Mouse (Mus musculus) left cerebral cortex, postnatal 4 days (tissue): ENCODE measurements around the gene Fxyd1. TPM values are rescaled to one million over a fixed set of nuclear protein-coding genes. Genes with fewer than 3 reads are reported as not detected.

ENCODE experiments used
- DNase-seq: peaks from one replicate; pipeline ENCODE4 v3.0.0-alpha.2; 2022
- intact Hi-C: fragments of 180-260 bp; cut with DNase I; formaldehyde crosslinking; loops from one replicate; pipeline ENCODE4 v1.15.1; 2025
- total RNA-seq, 2 experiments: library from RNA; stranded (reverse); gene quantifications; 2 replicates each; pipeline ENCODE4 v1.2.3; 2021

Gene Fxyd1
- total RNA-seq, 2 experiments from 2014 or later = 8.4 to 8.7 TPM

DNA sequence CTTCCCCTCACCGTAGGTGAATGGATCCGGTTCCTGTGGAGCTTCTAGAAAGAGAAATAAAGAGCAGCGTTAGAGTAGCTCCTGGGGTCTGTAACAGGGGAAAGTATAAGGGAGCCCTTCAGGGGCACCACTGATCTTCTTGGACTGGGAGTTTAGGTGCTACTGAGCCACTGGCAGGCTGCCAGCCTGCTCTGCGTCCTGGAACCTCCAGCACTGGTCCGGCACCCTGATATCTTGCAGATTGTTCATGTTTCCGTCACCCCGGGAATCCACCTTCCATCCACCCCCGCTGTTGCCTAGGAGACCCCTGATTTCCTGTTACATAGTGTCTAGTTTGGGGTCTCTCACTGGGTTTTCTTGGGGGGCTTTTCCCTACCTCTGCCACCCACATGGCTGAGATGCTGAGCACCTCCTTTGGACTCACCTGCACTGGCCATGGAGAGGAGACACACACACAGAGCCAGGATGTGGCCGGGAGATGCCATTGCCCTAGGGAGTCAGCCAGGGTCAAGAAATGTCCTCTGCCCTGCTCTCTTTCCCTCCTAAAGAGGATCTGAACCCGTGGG lies 3.0 kb downstream of the Fxyd1 start:
- DNase-seq = no peak
- intact Hi-C loops = no loop called here

DNA sequence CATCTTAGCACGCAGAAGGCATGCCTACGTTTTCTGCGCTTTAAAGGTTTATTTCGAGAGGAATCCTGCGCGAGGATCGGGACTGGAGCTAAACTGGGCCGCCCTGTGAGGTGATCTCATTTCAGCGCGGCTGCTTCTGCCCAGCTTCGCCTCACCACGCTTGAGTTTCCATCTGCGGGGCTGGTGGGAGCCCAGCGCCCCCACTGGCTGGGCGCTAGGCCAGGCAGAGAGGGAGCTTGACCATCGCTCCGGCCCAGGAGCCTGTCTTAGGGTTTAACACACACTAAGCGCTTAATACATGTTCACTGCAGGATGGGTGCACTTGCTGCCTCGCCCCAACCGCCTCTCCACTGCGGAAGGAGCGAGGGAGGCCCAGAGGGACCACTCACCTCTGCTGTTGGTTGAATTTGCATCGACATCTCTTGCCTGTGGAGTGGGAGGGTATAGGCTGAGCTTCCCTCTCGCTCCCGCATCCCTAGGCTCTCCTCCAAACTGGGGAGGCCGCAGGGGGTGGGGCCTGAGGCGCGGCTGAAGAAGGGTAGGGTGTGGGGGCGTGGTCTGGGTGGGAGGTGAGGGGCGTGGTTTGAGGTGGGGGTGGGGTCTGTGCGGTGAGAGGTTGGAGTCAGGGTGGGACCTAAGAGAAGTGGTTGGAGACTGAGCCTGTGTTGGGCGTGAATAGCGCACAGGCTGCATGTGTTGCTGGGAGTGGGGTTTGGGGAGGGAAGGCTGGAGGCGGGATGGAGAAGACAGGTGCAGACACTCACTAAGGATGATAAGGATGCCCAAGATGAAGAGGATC lies 4.2 kb downstream of the Fxyd1 start:
- intact Hi-C loops = no loop called here
- DNase-seq = peak; percentile 64

DNA sequence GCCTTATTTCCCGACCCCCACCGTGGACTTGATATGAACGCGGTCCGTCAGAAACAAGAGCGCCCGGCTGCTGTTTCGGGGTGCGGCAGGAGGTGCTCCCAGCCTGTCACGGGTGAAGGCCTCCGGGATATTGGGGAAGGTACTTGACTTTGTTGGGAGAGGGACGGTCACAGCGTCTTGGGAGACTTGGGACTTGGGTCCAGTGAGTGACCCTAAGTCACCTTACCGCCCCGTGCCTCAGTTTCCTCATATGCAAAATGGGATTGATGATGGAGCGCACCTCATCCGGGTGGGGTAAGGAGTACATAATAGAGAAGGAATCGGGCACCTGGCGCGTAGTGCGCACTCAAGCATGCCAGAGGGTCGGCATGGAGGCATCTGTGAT lies 4.8 kb downstream of the Fxyd1 start:
- intact Hi-C loops = no loop called here
- DNase-seq = no peak

DNA sequence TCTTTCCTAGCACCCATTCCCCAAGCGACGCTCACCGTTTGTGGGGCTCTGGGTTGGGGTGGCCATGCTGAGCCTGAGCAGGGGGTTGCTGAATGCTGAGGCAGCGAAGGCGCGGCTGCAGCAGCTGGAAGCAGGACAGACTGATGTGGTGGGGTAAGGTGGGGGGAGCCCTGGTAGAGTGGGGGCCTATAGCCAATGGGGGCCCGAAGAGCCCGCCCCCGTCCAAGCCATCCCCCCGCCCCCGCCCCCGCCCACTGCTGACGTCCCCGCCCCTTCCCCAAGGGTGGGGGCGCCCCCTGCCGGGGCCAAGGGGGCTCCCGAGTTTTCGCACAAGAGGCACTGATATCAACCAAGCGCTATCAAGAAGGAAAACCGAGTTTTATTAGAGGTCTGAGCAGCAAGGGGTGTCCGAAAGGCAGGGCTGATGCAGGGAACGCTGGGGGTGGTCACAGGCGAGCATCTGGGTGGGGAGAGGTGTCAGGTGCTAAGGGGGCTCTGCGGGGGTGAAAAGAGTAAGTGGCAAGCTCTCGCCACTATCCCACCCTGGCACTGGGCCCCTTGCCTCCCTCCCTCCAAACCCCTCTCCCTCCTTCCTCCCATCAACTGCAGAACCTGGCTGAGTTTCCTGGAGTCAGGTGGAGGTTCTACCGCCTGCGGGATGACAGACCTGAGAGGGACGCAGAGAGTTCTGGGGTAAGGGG lies 5.5 kb downstream of the Fxyd1 start, which contains the start of gene Fxyd7:
Fxyd7 (minus strand) TSS at position 147 of the 701 bp plus-strand sequence.
- intact Hi-C loops = no loop called here
- DNase-seq = peak; percentile 24

DNA sequence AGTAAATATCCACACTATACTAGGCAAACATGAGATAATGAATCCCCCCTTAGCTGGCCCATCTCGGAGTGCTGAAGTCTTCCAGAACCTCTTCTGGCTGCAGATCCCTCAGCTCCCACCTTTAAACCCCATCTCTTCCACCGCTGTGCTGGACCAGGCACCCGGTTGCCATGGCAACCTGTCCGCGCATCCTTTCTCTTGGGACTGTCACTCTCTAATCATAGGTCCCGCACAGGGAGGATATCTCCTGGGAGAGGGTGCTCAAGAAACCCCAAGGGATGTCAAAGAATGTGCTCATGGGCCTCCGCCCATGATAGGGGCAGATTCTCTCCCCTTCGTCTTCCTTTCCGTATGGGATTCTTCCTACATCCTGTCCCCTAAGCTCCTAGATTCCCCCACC lies 6.1 kb downstream of the Fxyd1 start:
- peak; percentile 38 for DNase-seq
- intact Hi-C loops = no loop called here

DNA sequence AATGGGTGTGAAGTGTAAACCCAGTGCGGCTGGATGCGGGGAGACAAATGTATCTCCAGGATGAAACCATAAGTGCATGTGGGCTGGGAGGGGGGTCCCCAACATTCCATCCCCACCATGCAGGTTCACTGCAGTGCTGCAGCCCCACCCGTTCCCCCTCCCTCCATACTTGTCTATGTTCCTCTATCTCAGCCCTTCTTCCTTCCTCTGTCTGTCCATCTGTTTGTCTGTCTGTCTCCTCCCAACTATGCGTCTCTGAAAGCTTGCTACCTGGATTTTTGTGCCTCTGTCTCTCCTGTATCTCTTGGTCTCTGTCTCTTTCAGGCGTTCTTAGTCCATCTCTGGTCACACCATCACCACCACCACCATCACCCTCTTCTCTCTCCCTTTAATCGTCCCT lies 6.5 kb downstream of the Fxyd1 start:
- DNase-seq = no peak
- intact Hi-C loops = no loop called here

DNA sequence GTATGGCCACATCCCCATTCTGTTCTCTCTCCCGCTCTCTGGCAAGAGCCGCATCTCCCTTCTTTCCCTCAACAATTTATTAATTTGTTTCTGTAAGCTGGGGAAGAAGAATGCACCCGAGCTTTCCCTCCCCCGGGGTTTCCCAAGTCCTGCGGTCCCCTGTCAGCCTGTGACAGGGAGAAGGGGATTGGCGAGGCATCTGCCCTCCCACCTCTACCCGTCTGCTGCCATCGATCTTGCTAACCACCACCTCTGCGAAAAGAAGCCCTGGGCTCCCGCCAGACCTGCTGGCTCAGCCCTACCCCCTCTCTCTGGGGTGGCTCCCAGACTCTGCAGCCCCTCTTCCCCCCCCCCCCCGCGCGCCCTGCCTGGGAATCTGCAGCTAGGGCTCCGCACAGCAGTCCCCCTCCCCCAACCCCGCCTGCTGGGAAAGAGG lies 7.1 kb downstream of the Fxyd1 start:
- DNase-seq = peak; percentile 52
- intact Hi-C loops = no loop called here

DNA sequence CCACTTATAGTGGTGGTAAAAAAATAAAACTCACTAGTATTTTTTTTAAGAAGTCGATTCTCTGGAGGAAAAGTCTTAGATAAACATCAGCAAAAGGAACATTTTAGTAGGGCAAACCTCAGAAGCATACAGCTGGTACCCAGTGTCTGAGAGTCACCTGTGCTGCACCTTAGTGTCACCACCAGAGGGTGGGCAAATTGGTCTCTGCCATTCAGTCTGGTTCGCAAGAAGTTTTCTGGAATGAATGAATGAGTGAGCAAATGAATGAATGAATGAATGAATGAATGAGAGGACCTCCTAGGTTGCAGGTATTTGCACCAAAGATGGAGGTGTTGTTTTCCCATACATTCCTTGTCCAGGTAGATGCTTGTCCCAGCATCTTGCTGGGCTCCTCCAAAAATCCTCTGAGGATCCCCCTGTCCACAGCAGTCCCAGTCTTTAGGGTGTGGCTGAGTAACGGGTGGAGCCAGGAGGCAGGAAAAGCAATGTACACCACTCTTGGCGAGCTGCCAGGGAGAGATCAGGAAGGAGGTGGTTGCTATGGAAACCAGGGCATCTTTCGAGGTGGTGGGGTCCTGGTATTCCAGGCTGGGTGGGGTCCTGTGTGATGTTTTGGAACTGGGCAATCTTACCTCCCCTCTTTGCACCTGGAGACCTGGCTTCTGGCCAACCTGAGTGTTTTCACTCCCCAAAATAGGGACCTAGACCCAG lies 7.7 kb downstream of the Fxyd1 start:
- intact Hi-C loops = no loop called here
- DNase-seq = peak; percentile 76

DNA sequence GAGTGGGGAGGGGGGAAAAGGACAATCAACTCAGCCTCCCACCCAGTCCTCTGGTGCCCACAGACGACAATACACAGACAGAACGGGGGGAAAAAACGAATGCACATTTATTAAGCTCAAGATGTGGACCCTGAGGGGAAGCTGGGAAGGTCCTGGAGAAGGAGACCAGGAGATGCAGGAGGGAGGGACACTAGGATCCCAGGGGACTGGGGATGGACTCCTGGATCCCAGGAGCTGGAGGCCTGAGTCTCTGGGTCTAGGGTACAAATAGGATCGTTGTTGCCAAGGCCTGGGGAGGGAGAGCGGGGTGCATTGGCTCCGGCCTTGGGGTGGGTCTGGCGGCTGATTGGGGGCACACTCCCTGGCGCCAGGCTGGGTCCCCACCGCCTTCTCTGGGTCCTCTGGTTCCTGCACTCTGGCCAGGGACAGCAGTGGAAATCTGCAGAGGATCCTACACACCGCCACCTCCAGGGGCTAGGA lies 14.5 kb downstream of the Fxyd1 start, which contains the start of gene Fxyd5:
Fxyd5 (minus strand) TSS at position 51 of the 480 bp plus-strand sequence.
- intact Hi-C loops = no loop called here
- no peak for DNase-seq

DNA sequence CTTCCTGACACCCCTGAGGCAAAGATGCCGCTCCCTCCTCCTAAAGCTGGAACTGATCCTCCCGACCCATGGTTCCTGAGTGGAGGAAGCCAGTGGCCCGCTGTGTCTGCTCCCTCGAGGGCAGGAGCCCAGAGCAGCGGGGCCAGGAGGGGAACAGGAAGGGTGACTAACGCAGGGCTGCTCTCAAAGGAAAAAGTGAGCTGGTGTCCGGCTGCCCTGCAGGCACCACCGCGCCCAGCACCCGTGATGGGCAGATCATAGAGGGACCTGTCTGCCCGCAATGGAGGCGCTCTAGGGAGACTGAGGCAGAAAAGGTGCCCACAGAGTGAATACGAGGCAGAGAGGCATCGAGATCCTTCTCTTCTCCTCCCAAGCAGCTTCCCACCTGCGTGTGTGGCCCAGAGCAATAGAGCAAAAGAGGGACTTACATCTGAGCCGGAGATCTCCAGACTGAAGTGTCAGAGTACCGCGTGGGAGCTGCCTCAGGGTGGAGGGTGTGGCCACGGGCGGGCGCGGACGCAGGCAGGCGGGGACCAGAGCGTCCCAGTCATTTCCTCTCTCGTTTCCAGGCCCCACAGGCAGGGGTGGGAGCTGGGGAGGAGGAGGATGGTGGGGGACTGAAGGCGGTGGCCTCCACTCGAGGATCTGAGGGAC lies 15.2 kb downstream of the Fxyd1 start:
- no peak for DNase-seq
- intact Hi-C loops = no loop called here

DNA sequence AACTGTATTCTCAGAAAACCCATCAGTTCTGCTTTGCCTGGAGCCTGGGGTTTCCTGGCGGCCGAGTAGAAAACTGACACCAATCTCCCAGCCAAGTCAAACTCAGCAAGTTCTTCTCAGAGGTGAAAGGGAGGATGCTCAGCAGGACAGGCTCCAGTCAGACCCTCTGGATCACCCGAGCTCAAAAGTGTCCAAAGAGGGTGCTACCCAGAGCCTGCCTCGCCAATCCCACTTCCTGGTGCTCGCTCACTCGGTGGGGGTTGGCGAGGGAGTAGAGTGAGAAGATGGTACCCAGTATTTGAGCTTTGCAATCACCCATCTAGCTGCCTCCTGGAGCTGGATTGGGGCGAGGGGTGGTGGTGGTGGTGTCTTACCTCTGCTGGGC lies 16.0 kb downstream of the Fxyd1 start:
- intact Hi-C loops = no loop called here
- no peak for DNase-seq

DNA sequence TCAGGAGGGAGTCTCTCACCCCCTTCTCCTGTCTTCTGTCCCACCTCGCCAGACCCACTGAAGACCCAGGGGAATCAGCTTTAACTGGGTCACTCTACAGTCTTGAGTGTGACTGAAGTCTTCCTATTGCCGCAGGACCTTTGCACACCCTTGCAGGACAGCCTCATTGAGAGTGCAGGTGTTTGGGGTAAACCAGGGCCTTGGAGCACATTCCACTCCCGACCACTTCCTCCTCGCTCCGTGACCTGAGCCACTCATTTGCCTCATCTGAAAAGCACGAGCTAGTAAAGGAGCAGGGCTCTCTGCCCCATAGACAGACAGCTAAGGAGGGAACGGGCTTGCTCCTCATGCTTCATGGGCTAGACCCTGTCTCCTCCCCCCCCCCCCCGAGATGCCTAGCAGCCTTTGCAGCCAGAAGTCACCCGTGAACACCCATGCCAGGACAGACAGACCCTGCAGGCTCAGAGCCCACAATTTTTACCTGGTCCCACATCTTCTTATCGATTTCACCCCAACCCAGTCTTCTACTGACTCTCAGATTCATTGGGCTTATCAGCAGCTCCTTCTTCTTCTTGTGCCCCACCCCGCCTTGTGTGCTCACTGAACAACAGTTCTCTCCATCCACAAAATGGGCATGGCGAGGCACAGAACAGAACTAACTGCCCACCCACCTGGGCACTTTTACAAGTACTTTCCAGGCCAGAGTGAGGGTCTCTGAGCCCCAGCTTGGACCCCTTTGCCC lies 16.5 kb downstream of the Fxyd1 start:
- intact Hi-C loops = no loop called here
- DNase-seq = no peak

DNA sequence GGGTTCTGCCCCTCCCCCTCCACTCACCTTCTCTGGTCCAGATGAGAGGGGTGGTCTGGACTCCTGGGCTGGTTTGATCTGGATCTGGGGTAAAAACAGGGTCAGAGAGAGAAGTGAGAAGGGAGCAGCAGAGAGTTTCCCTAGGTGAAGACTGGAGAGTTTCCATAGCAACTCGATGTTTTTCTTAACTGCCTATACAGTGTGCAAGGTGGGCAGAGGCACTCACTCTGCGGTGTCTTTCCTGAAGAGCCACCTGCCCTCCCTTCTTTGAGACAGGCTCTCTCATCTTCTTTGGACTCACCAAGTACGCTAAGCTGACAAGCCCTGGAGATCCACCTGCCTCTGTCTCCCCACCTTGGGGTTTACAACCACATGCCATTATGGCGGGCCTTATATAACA lies 18.0 kb downstream of the Fxyd1 start:
- DNase-seq = no peak
- intact Hi-C loops = no loop called here

DNA sequence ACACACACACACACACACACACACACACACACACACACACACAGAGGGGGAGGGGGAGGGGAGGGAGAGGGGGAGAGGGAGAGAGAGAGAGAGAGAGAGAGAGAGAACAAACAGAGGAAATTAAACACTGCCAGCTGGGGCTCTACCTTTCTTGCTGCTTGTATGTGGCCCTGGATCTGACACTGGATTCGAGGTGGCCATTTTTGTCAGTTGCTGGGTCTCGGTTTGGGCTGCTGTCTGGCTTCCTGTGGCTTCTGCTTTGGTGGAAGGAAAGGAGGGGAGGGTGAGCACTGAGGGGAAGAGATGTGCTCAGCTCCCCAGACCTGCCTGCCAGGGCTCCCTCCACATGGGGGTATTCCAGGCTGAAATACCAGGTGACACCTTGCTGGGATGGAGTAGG lies 19.3 kb downstream of the Fxyd1 start:
- intact Hi-C loops = no loop called here
- DNase-seq = no peak

DNA sequence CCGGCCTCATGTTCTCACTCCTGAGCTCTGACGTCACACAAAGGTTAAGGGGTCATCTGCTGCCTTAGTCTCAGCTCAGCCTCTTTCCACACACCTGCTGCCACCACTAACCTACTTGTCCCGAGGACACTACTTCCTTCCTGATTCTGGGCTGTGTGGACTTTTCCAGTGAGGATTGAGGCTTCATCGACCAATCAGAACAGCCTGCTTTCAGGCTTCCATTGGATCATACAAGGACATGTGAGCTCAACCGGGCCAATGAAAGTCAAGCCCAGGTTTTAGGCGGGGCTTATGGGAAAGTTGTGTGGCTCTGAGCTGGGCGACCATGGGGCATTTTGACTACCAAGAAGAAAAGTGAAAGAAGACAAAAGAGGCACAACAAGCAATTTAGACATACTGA lies 20.1 kb downstream of the Fxyd1 start:
- intact Hi-C loops = no loop called here

DNA sequence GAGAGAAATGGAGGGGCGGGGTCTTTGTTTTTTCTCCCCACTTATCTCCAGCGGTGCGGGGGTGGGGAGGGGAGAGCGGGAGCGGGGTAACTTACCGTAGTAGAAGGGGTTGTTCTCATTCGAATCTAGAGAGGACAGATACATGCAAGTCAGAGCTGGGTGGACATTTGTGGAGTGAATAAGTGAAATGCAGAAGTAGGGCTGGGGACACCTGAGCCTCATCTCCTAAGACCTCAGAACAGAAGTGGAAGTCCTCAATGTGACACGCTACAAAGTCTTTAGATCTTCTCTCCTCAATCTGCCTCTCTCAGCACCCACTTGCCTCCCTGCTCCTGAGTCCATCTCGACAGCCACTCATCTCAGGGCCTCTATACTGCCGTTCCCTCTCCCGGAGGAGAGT lies 21.7 kb downstream of the Fxyd1 start:
- no peak for DNase-seq
- intact Hi-C loops = no loop called here

More for the DNA sequence above, 20.1 kb downstream of the Fxyd1 start:
- DNase-seq = no peak

DNA sequence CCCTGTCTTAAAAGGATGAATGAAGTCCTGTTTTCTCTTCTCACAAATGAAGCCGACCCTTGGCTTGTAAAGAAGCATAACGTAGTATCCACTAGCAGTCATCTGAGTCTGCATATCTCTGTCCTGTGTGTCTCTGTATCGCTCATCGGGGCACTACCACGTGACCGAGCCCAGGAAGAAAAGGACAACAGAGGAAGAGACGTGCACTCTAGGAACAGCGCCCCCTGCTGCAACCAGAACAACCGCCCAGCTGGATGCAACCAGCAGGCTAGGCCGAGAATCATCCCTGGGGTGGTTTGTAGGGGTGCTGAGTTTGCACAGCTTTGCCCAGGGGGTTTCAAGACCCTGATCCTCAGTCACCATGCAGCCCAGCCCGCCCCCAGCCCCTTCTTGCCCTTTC lies 22.2 kb downstream of the Fxyd1 start:
- intact Hi-C loops = no loop called here
- no peak for DNase-seq

DNA sequence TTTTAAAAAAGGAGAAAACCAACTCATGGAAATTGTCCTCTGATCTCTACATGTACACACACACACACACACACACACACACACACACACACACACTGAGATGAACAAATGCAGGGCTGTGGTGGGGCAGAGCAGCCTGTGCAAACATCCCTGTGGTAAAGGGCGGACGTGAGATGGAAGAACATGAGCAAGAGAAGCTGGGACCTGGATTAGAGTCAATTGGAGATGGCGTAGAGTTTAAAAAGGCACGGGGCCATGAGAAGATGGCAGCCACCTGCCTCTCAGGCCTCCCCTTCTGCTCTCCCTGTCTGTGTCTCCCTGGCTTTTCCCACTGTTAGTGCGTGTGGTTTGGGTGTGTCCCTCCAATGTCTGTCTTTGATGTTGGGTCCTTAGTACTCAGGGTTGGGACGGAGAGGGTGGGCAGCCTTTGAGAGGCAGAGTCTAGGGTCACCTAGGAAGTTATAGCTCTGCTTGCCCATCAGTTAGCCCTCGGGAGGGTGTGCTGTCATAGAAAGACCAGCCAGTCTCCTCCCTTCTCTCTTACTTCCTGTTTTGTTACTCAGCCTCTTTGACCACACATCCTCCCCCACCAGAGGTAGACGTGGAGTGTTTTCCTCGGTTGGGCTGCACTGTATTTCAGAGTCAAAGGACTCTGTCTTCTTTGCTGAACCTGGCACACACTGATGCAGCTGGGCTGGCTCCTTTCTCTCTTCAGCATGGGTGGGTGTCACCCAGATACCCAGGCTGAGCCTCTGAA lies 23.4 kb downstream of the Fxyd1 start:
- intact Hi-C loops = no loop called here
- no peak for DNase-seq

DNA sequence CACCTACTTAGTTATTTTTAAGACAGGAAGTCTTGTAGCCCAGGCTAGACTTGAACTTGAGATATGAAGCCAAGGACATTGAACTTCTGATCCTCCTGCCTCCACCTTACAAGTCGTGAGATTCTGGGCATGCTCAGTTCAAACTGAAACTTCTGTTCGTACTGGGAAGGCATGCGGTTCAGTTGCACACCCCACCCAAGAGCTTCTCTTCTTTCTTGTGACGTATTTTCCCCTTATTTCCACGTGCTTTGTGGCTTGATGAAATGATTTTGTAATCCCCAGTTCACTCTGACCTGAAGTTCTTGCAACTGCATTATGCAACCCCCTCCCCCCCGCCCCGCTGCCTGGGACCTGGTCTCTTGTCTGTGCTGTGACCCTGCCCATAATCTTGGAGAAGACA lies 25.3 kb downstream of the Fxyd1 start:
- DNase-seq = no peak
- intact Hi-C loops = no loop called here
